Mouse (Mus musculus) kidney, embryonic 14.5 days (tissue): ENCODE data around the gene Hoxb8. TPM values are rescaled to one million over a fixed set of nuclear protein-coding genes. Genes with fewer than 3 reads are reported as not detected.

Experiments used
- ATAC-seq: fragments of 200-750 bp; cut with Nextera tagmentation; 2 replicates; pipeline ENCODE4 v1.8.0; 2017; ENCODE audit warnings: moderate number of reproducible peaks, mild to moderate bottlenecking, moderate TSS enrichment, moderate library complexity; ENCODE audit not compliant: low FRiP score, low TSS enrichment
- H3K27ac ChIP-seq: fragments of 300-500 bp; sonication (generic); 2 replicates; pipeline ENCODE4 v1.5.1; 2014; ENCODE audit warnings: low read depth, mild to moderate bottlenecking, low read length, moderate library complexity, mixed read lengths
- H3K27me3 ChIP-seq: fragments of 300-500 bp; sonication (generic); 2 replicates; pipeline ENCODE4 v1.6.1; 2014; ENCODE audit warnings: mild to moderate bottlenecking, low read length; ENCODE audit not compliant: control insufficient read depth, insufficient read depth
- H3K36me3 ChIP-seq: fragments of 300-500 bp; sonication (generic); 2 replicates; pipeline ENCODE4 v1.6.1; 2014; ENCODE audit warnings: low read length, mixed read lengths; ENCODE audit not compliant: control insufficient read depth, insufficient read depth
- H3K4me1 ChIP-seq: fragments of 300-500 bp; sonication (generic); 2 replicates; pipeline ENCODE4 v1.6.1; 2014; ENCODE audit warnings: low read length, mixed read lengths; ENCODE audit not compliant: control insufficient read depth, insufficient read depth
- H3K4me2 ChIP-seq: fragments of 300-500 bp; sonication (generic); replicated peaks from 2 replicates; pipeline ENCODE4 v1.6.1; 2014; ENCODE audit warnings: low read depth, mild to moderate bottlenecking, low read length
- H3K4me3 ChIP-seq: fragments of 300-500 bp; sonication (generic); 2 replicates; pipeline ENCODE4 v1.5.1; 2014; ENCODE audit warnings: mild to moderate bottlenecking, low read length
- H3K9ac ChIP-seq: fragments of 300-500 bp; sonication (generic); 2 replicates; pipeline ENCODE4 v1.6.1; 2014; ENCODE audit warnings: low read depth, mild to moderate bottlenecking, low read length, moderate library complexity
- H3K9me3 ChIP-seq: fragments of 300-500 bp; sonication (generic); 2 replicates; pipeline ENCODE4 v1.6.1; 2016; ENCODE audit warnings: low read length; ENCODE audit not compliant: control insufficient read depth
- WGBS: fragments of 180-500 bp; shearing (Covaris S2); extraction: QIAGEN DNeasy Blood & Tissue Kit; methylation state at CpG from one replicate; pipeline ENCODE4 v1.1.7; 2014; 5-methylcytosine and 5-hydroxymethylcytosine counted together
- polyA plus RNA-seq: library from polyadenylated mRNA; unstranded; fragments of >200 nt; fragmentation: Nextera tagmentation; extraction: Ambion mirVana; gene quantifications from 2 replicates; pipeline ENCODE4 v1.2.1, GENCODE M21; 2014

The Hoxb8 gene
- polyA plus RNA-seq, 1 experiment from 2014 or later, result 12.7 TPM

GRCm38 (mm10) chr11:96294245-96295091 is 12.8 kb downstream of the Hoxb8 start:
- under 1% methylated on average over 32 of the region's 32 CpGs for WGBS
- no peaks in the 10 kb centered on the region for H3K9me3 ChIP-seq
- no peaks in the 10 kb centered on the region for H3K36me3 ChIP-seq
- peak overlapping the region; percentile 95 for H3K4me2 ChIP-seq
- peaks cover 40% of the 10 kb centered on the region for H3K4me1 ChIP-seq
- H3K27me3 ChIP-seq, result no peaks in the 10 kb centered on the region
- ATAC-seq, result no peak
- H3K9ac ChIP-seq, result peak overlapping the region; percentile 99
- peak overlapping the region; percentile 100 for H3K27ac ChIP-seq
- peak overlapping the region; percentile 53 for H3K4me3 ChIP-seq

- 0 out of 2 replicates have a peak, but pooled peaks have one; percentile 13 for ATAC-seq
- Histone ChIP-seq H3K9me3 (no peaks in the 10 kb centered on the region), H3K27ac (peak overlapping the region; percentile 100), H3K27me3 (no peaks in the 10 kb centered on the region), H3K4me1 (peaks cover 39% of the 10 kb centered on the region), H3K4me2 (peak overlapping the region; percentile 95), H3K9ac (peak overlapping the region; percentile 99), H3K4me3 (peak overlapping the region; percentile 53), H3K36me3 (no peaks in the 10 kb centered on the region)
- under 1% methylated on average over 30 of the region's 30 CpGs for WGBS
These were observed 13.6 kb downstream of the Hoxb8 start for GRCm38 (mm10) chr11:96295092-96295835.

- Histone ChIP-seq H3K36me3 (peaks cover 16% of the 10 kb centered on the region), H3K4me3 (peak overlapping the region; percentile 53), H3K9ac (peak overlapping the region; percentile 99), H3K4me1 (peaks cover 38% of the 10 kb centered on the region), H3K9me3 (no peaks in the 10 kb centered on the region), H3K27me3 (no peaks in the 10 kb centered on the region), H3K27ac (peak overlapping the region; percentile 100), H3K4me2 (peak overlapping the region; percentile 95)
- WGBS, result 7% methylated on average over 2 of the region's 2 CpGs
- no peak for ATAC-seq
These were observed 15.3 kb downstream of the Hoxb8 start for GRCm38 (mm10) chr11:96296997-96297396.

- Histone ChIP-seq H3K4me2 (peak overlapping the region; percentile 95), H3K27me3 (no peaks in the 10 kb centered on the region), H3K27ac (peak overlapping the region; percentile 100), H3K9ac (peak overlapping the region; percentile 99), H3K9me3 (no peaks in the 10 kb centered on the region), H3K4me3 (peak overlapping the region; percentile 53), H3K4me1 (peaks cover 40% of the 10 kb centered on the region), H3K36me3 (peaks cover 21% of the 10 kb centered on the region)
- ATAC-seq, result no peak
- WGBS, result 14% methylated on average over 3 of the region's 3 CpGs
These were observed 15.7 kb downstream of the Hoxb8 start for GRCm38 (mm10) chr11:96297428-96297827.

- no peak for ATAC-seq
- peak overlapping the region; percentile 95 for H3K4me2 ChIP-seq
- peaks cover 24% of the 10 kb centered on the region for H3K36me3 ChIP-seq
- no peaks in the 10 kb centered on the region for H3K27me3 ChIP-seq
- peak overlapping the region; percentile 100 for H3K27ac ChIP-seq
- 8% methylated on average over 11 of the region's 11 CpGs for WGBS
- H3K9ac ChIP-seq, result peak overlapping the region; percentile 99
- H3K9me3 ChIP-seq, result no peaks in the 10 kb centered on the region
- peak overlapping the region; percentile 53 for H3K4me3 ChIP-seq
- peaks cover 40% of the 10 kb centered on the region for H3K4me1 ChIP-seq
These were observed 16.4 kb downstream of the Hoxb8 start for GRCm38 (mm10) chr11:96297968-96298635.

- ATAC-seq, result 0 out of 2 replicates have a peak, but pooled peaks have one; percentile 14
- peaks cover 26% of the 10 kb centered on the region for H3K36me3 ChIP-seq
- H3K27me3 ChIP-seq, result no peaks in the 10 kb centered on the region
- H3K27ac ChIP-seq, result peak overlapping the region; percentile 100
- H3K9ac ChIP-seq, result peak overlapping the region; percentile 99
- WGBS, result under 1% methylated on average over 66 of the region's 66 CpGs
- H3K4me3 ChIP-seq, result peak overlapping the region; percentile 53
- peaks cover 46% of the 10 kb centered on the region for H3K4me1 ChIP-seq
- H3K4me2 ChIP-seq, result peak overlapping the region; percentile 95
- no peaks in the 10 kb centered on the region for H3K9me3 ChIP-seq
These were observed 17.4 kb downstream of the Hoxb8 start for GRCm38 (mm10) chr11:96298895-96299667.

- no peaks in the 10 kb centered on the region for H3K9me3 ChIP-seq
- peak overlapping the region; percentile 99 for H3K9ac ChIP-seq
- peaks cover 53% of the 10 kb centered on the region for H3K4me1 ChIP-seq
- H3K27me3 ChIP-seq, result no peaks in the 10 kb centered on the region
- H3K4me3 ChIP-seq, result peak overlapping the region; percentile 53
- WGBS, result 8% methylated on average over 9 of the region's 9 CpGs
- no peak for ATAC-seq
- peaks cover 27% of the 10 kb centered on the region for H3K36me3 ChIP-seq
- H3K27ac ChIP-seq, result peak overlapping the region; percentile 100
- H3K4me2 ChIP-seq, result peak overlapping the region; percentile 95
These were observed 18.1 kb downstream of the Hoxb8 start for GRCm38 (mm10) chr11:96299781-96300180.

- WGBS, result 7% methylated on average over 34 of the region's 35 CpGs
- H3K27me3 ChIP-seq, result no peaks in the 10 kb centered on the region
These were observed 18.8 kb downstream of the Hoxb8 start for GRCm38 (mm10) chr11:96300354-96301063.

More at GRCm38 (mm10) chr11:96300354-96301063, 18.8 kb downstream of the Hoxb8 start:
- H3K4me2 ChIP-seq, result peak overlapping the region; percentile 95
- H3K4me1 ChIP-seq, result peaks cover 58% of the 10 kb centered on the region
- H3K27ac ChIP-seq, result peak overlapping the region; percentile 100
- H3K4me3 ChIP-seq, result peak overlapping the region; percentile 53
- H3K36me3 ChIP-seq, result peaks cover 34% of the 10 kb centered on the region
- H3K9me3 ChIP-seq, result no peaks in the 10 kb centered on the region
- ATAC-seq, result no peak
- peak overlapping the region; percentile 99 for H3K9ac ChIP-seq
